Mouse (Mus musculus) cortical plate, adult 2 months (tissue): Measurements from ENCODE around the gene Morn4.

Experiments used
- CTCF ChIP-seq: fragments of 200-500 bp; IDR thresholded peaks from 2 replicates; pipeline ENCODE4 v1.5.1; 2011; ENCODE audit warnings: mild to moderate bottlenecking, control low read depth, low read length; ENCODE audit not compliant: insufficient read depth; ENCODE audit errors: extremely low read depth
- POLR2A ChIP-seq: fragments of 200-500 bp; IDR thresholded peaks from 2 replicates; pipeline ENCODE4 v1.6.1; 2011; ENCODE audit warnings: mild to moderate bottlenecking, low read length, control low read depth; ENCODE audit not compliant: insufficient read depth; ENCODE audit errors: extremely low read depth

- TF ChIP-seq CTCF (no peak), POLR2A (no peak)
Measured at GRCm38 (mm10) chr19:42080469-42080868, 5.7 kb downstream of the Morn4 start.
